Mouse (Mus musculus) liver, adult 10 weeks (tissue): Measurements from ENCODE around the gene Gabra5. TPM values are rescaled to one million over a fixed set of nuclear protein-coding genes. Genes with fewer than 3 reads are reported as not detected.

Experiments used
- polyA plus RNA-seq: library from polyadenylated mRNA; stranded (reverse); fragments of 350-450 nt; fragmentation: Illumina TruSeq; extraction: RNeasy Lipid Tissue Mini Kit (QIAGEN cat#74804); gene quantifications from one replicate; pipeline ENCODE4 v1.2.3, GENCODE M21; 2014; ENCODE audit warnings: low read depth, low replicate concordance

Gabra5 gene
- not detected for polyA plus RNA-seq

DNA sequence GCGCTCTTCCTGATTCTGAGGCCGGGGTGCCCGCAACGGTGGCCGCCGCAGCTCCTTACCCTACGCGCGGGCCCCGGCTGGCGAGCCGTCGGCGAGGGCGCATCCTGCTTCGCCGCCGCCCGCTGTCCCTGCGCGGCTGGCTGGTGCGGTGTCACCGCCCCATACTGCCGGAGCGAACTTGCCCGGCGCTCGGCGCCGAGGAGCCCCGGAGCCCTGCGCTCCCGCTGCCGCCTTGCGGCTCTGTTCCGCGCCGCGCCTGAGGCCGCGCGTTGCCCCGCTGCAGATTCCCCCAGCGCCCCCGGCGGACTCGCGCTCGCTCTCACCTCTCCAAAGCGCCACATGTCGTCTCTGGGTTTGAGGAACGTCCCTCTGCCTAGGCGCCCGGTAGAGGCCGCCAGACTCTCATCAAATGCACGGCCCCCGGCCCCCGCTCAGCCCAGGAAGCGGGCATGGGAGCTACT, at the start of gene Gabra5:
Gene Gabra5 (minus strand): TSS at position 379 of the 461 bp plus-strand sequence.

DNA sequence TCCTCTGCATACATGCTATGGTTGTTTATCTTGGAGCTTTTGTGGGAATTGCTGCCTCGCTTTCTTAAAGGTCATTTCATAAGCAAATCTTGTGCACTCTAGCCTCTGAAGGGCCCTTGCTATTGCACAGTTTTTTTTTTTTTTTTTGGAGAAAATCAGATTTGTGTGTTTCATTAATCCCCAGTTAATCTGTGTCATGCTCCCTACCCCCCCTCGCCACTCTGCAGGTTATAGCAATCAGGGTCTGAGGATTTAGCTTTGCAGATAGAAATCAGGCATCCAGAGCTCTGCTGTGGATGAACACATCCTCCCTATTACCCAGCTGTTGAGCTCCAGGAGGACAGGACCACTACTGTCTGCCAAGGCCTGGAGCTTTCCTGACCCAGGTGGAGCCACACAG, 90.5 kb downstream of the Gabra5 start, which contains the start of gene Gabrb3:
Gene Gabrb3 (plus strand): TSS at position 301 of the 400 bp plus-strand sequence.

DNA sequence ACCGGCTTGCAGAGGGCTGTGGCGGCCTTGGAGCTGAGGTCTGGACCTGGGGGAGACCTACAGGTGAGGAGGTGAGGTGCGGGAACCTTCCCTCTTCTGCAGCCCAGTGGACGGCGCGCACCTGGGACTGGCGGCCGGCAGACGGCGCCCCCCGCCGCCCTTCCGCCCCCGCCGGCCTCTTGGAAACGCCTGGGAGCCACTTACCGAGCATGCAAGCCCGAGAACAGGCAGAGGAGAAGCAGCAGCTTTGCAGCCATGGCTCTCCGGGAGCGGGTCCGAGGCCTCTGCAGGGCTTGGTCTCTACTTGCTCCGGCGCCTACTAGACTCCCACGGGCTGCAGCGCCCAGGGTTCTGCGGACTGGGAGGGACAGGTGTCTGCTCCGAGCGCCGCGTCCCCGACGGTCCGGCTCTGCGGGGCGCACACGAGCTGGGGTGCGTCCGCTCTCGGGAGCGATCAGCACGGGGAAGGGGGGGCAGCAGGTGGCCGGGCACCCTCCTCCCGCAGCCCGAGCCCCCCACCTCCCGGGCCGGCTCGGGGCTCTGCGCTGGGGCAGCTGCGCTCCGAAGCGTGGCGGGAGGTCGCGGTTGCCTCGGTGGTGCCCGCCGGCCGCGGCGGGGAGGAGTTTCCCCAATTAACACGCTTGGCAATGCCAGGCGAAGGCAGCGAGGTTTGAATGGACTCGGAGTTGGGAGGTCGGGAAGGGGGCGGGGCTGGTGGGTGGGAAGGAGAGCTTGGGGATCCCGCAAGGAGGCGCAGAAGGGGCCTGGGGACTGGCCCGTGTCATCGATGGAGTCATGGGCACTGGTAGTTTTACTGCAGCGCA, 123.1 kb downstream of the Gabra5 start, which contains the start of gene Gabrg3:
Gene Gabrg3 (minus strand): TSS at position 672 of the 824 bp plus-strand sequence.

Other genes with a start within 250 kb of the Gabra5 start
- gene Gabrg3, start 122.9 kb downstream of the Gabra5 start, polyA plus RNA-seq = not detected
- gene Gabrb3, start 90.4 kb downstream of the Gabra5 start, polyA plus RNA-seq = 0.40 TPM